Mouse (Mus musculus): ENCODE results near the gene Agfg2.

GRCm38 (mm10) chr5:137629306-137629721, 55.2 kb downstream of the Agfg2 start:
- TF ChIP-seq CTCF (IDR thresholded peaks at IDR 0.05; ENCODE audit: borderline replicate concordance, insufficient read depth, low read depth, low read length) (no peak), POLR2A (IDR thresholded peaks at IDR 0.05; ENCODE audit: borderline replicate concordance, insufficient read depth, low read length) (no peak)

All from cerebellum, adult 2 months (tissue).